Mouse (Mus musculus): ENCODE results near the gene Sox9. TPM values are rescaled to one million over a fixed set of nuclear protein-coding genes. Genes with fewer than 3 reads are reported as not detected.

Sox9 gene
- polyA plus RNA-seq, 1 experiment: not detected

DNA sequence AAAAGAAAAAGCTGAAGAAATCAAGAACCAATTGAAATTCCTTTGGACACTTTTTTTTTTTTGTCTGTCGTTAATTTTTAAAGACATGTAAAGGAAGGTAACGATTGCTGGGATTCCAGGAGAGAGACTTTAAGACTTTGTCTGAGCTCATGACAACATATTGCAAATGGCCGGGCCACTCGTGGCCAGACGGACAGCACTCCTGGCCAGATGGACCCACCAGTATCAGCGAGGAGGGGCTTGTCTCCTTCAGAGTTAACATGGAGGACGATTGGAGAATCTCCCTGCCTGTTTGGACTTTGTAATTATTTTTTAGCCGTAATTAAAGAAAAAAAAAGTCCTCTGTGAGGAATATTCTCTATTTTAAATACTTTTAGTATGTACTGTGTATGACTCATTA is 3.6 kb downstream of the Sox9 start:
- TF ChIP-seq CTCF (IDR thresholded peaks at IDR 0.05; ENCODE audit: insufficient read depth, low read depth, low read length): no peak
- no peak for TF ChIP-seq POLR2A (IDR thresholded peaks at IDR 0.05; ENCODE audit: insufficient read depth, low read depth, low read length)
- Histone ChIP-seq H3K4me1 (ENCODE audit: control insufficient read depth, insufficient read depth, low read length) (peaks cover 34% of the 10 kb centered on the region), H3K27ac (ENCODE audit: insufficient read depth, low read depth, low read length) (no peak overlapping the region), H3K4me3 (ENCODE audit: insufficient read depth, low read depth, low read length) (no peak overlapping the region)
- 45% methylated on average over 8 of the region's 8 CpGs for WGBS

DNA sequence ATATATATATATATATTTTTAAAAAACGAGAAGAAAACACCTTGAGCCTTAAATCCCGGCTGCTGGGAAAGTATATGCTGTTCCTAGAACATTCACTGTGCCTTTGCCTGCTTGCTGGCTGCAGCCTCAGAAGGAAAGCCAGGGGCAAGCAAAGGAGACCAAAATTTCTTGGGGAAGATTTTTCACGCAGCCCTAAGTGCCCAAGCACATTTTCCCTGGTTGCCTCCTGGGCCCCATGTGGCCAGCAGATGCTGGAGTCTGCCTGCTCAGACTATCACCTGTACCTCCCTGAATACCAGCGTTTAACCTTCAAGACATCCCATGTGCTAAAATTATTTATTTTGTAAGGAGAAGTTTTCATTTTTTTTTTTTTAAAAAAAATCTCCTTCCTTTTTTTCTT is 4.4 kb downstream of the Sox9 start:
- TF ChIP-seq CTCF (IDR thresholded peaks at IDR 0.05; ENCODE audit: insufficient read depth, low read depth, low read length) (no peak), POLR2A (IDR thresholded peaks at IDR 0.05; ENCODE audit: insufficient read depth, low read depth, low read length) (no peak)
- H3K4me1 ChIP-seq (ENCODE audit: control insufficient read depth, insufficient read depth, low read length): peaks cover 27% of the 10 kb centered on the region
- H3K4me3 ChIP-seq (ENCODE audit: insufficient read depth, low read depth, low read length): no peak overlapping the region
- H3K27ac ChIP-seq (ENCODE audit: insufficient read depth, low read depth, low read length): no peak overlapping the region
- WGBS: 61% methylated on average over 4 of the region's 4 CpGs

- H3K4me3 ChIP-seq (ENCODE audit: insufficient read depth, low read depth, low read length): no peak overlapping the region
- no peak overlapping the region for H3K27ac ChIP-seq (ENCODE audit: insufficient read depth, low read depth, low read length)
- no peak for TF ChIP-seq CTCF (IDR thresholded peaks at IDR 0.05; ENCODE audit: insufficient read depth, low read depth, low read length)
- TF ChIP-seq POLR2A (IDR thresholded peaks at IDR 0.05; ENCODE audit: insufficient read depth, low read depth, low read length): no peak
- H3K4me1 ChIP-seq (ENCODE audit: control insufficient read depth, insufficient read depth, low read length): peaks cover 17% of the 10 kb centered on the region
- 44% methylated on average over 13 of the region's 13 CpGs for WGBS
Observed at GRCm38 (mm10) chr11:112788296-112788695, 6.3 kb downstream of the Sox9 start.

DNA sequence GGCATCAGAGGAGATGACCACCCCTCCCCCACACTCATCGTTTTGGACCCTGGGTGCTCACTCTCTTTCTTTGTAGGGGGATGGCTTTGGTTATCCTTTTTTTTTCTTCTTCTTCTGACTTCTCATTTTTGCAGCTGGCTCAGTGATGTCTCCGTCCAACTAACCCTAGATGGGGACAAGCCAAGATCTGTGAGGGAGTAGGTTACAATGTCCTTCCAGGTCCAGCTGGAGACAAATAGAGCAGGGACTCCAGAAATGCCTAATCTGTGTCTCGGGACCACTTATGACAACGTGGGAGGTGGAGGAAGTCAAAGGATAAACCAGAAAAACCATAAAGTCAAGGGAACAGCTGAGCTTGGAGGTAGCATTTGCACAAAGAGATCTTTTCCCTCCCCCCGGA is 14.4 kb downstream of the Sox9 start:
- WGBS: 85% methylated on average over 5 of the region's 5 CpGs
- H3K4me3 ChIP-seq (ENCODE audit: insufficient read depth, low read depth, low read length): no peak overlapping the region
- no peaks in the 10 kb centered on the region for H3K4me1 ChIP-seq (ENCODE audit: control insufficient read depth, insufficient read depth, low read length)
- TF ChIP-seq POLR2A (IDR thresholded peaks at IDR 0.05; ENCODE audit: insufficient read depth, low read depth, low read length): no peak
- no peak for TF ChIP-seq CTCF (IDR thresholded peaks at IDR 0.05; ENCODE audit: insufficient read depth, low read depth, low read length)
- H3K27ac ChIP-seq (ENCODE audit: insufficient read depth, low read depth, low read length): no peak overlapping the region

DNA sequence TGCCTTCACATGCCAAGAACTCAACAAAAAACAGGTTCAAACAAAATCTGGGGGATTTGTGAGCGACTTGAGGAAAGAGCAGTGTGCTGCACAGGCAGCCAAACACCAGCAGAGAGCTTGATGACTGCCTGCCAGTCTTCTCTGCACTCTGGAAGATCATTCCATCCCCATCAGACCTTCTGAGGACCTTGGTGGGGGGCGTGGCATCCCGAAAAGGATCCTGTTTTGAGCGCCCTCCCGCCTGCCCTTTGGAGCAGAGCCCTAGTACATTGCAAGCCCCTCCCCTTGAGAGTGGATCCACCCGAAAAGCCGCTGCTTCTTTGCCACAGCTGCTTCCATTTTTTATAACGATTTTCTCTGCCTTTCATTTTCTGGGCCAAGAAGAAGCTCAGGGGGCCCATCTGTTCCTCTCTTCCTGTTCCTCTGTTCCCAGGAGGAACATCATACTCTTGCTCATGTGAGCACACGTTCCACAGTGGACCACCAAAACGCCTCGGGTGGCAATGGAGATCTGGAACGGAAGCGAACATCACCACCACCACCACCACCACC is 16.9 kb downstream of the Sox9 start:
- Histone ChIP-seq H3K4me1 (ENCODE audit: control insufficient read depth, insufficient read depth, low read length) (no peaks in the 10 kb centered on the region), H3K27ac (ENCODE audit: insufficient read depth, low read depth, low read length) (no peak overlapping the region), H3K4me3 (ENCODE audit: insufficient read depth, low read depth, low read length) (no peak overlapping the region)
- 63% methylated on average over 13 of the region's 13 CpGs for WGBS
- TF ChIP-seq POLR2A (IDR thresholded peaks at IDR 0.05; ENCODE audit: insufficient read depth, low read depth, low read length): no peak
- TF ChIP-seq CTCF (IDR thresholded peaks at IDR 0.05; ENCODE audit: insufficient read depth, low read depth, low read length): no peak

- WGBS: 45% methylated on average over 4 of the region's 4 CpGs
- no peak overlapping the region for H3K27ac ChIP-seq (ENCODE audit: insufficient read depth, low read depth, low read length)
- no peak overlapping the region for H3K4me3 ChIP-seq (ENCODE audit: insufficient read depth, low read depth, low read length)
- TF ChIP-seq POLR2A (IDR thresholded peaks at IDR 0.05; ENCODE audit: insufficient read depth, low read depth, low read length) (no peak), CTCF (IDR thresholded peaks at IDR 0.05; ENCODE audit: insufficient read depth, low read depth, low read length) (no peak)
- no peaks in the 10 kb centered on the region for H3K4me1 ChIP-seq (ENCODE audit: control insufficient read depth, insufficient read depth, low read length)
Observed at GRCm38 (mm10) chr11:112801189-112801818, 19.3 kb downstream of the Sox9 start.

GRCm38 (mm10) chr11:112807838-112808506 is 25.9 kb downstream of the Sox9 start:
- TF ChIP-seq CTCF (IDR thresholded peaks at IDR 0.05; ENCODE audit: insufficient read depth, low read depth, low read length) (no peak), POLR2A (IDR thresholded peaks at IDR 0.05; ENCODE audit: insufficient read depth, low read depth, low read length) (no peak)
- WGBS: 74% methylated on average over 8 of the region's 8 CpGs
- Histone ChIP-seq H3K27ac (ENCODE audit: insufficient read depth, low read depth, low read length) (no peak overlapping the region), H3K4me1 (ENCODE audit: control insufficient read depth, insufficient read depth, low read length) (peaks cover 13% of the 10 kb centered on the region), H3K4me3 (ENCODE audit: insufficient read depth, low read depth, low read length) (no peak overlapping the region)

- TF ChIP-seq CTCF (IDR thresholded peaks at IDR 0.05; ENCODE audit: insufficient read depth, low read depth, low read length): no peak
- no peak for TF ChIP-seq POLR2A (IDR thresholded peaks at IDR 0.05; ENCODE audit: insufficient read depth, low read depth, low read length)
- WGBS: 2% methylated on average over 17 of the region's 17 CpGs
- Histone ChIP-seq H3K4me3 (ENCODE audit: insufficient read depth, low read depth, low read length) (no peak overlapping the region), H3K4me1 (ENCODE audit: control insufficient read depth, insufficient read depth, low read length) (peaks cover 13% of the 10 kb centered on the region), H3K27ac (ENCODE audit: insufficient read depth, low read depth, low read length) (no peak overlapping the region)
Observed at GRCm38 (mm10) chr11:112810447-112811151, 28.6 kb downstream of the Sox9 start.
